Mouse (Mus musculus) embryo, embryonic 10.5 days (tissue): ENCODE measurements at regions not wholly inside any gene's neighbourhood (a gene's known extent, or its start where the extent isn't known, plus 50 kb on each side); places are given as distances from the start of the nearest gene placed in this dataset.
A peak's percentile ranks its signal among the peaks of the same experiment; 100 is the strongest.
"Not testable (repeated sequence)": the region's sequence is repeated elsewhere in the genome, so short reads cannot be mapped to it uniquely, and the experiment has no call there.

ENCODE experiments used
- DNase-seq: peaks from one replicate; pipeline ENCODE4 v3.0.0-alpha.2; 2015; ENCODE audit warnings: low spot score

GRCm38 (mm10) chr6:73676979-73677378 lies 207.5 kb upstream of the 4931417E11Rik start:
- DNase-seq, result no peak

GRCm38 (mm10) chr6:73669401-73669800 lies 199.9 kb upstream of the 4931417E11Rik start:
- peak; percentile 59 for DNase-seq

GRCm38 (mm10) chr6:73658988-73659387 lies 189.5 kb upstream of the 4931417E11Rik start:
- peak; percentile 5 for DNase-seq

- DNase-seq, result no peak
Observed at GRCm38 (mm10) chr6:73645378-73645777, 175.9 kb upstream of the 4931417E11Rik start.

GRCm38 (mm10) chr6:73644778-73645267 lies 175.4 kb upstream of the 4931417E11Rik start:
- DNase-seq, result peak; percentile 11

GRCm38 (mm10) chr6:73628600-73628999 lies 159.1 kb upstream of the 4931417E11Rik start:
- peak; percentile 15 for DNase-seq

GRCm38 (mm10) chr6:73626451-73626850 lies 157.0 kb upstream of the 4931417E11Rik start:
- DNase-seq, result no peak

- DNase-seq, result no peak
Observed at GRCm38 (mm10) chr6:73624211-73624610, 154.7 kb upstream of the 4931417E11Rik start.

- no peak for DNase-seq
Observed at GRCm38 (mm10) chr6:73621839-73622426, 152.5 kb upstream of the 4931417E11Rik start.

- DNase-seq, result no peak
Observed at GRCm38 (mm10) chr6:73612266-73612665, 142.8 kb upstream of the 4931417E11Rik start.

- DNase-seq, result peak; percentile 24
Observed at GRCm38 (mm10) chr6:73611839-73612238, 142.4 kb upstream of the 4931417E11Rik start.

GRCm38 (mm10) chr6:73610048-73610624 lies 140.7 kb upstream of the 4931417E11Rik start:
- DNase-seq, result no peak

GRCm38 (mm10) chr6:73587686-73588085 lies 118.2 kb upstream of the 4931417E11Rik start:
- DNase-seq, result no peak

GRCm38 (mm10) chr6:73576708-73577107 lies 107.2 kb upstream of the 4931417E11Rik start:
- DNase-seq, result no peak

GRCm38 (mm10) chr6:73560000-73560399 lies 90.5 kb upstream of the 4931417E11Rik start:
- no peak for DNase-seq

- no peak for DNase-seq
Observed at GRCm38 (mm10) chr6:73530559-73530958, 61.1 kb upstream of the 4931417E11Rik start.

GRCm38 (mm10) chr6:73530098-73530497 lies 60.6 kb upstream of the 4931417E11Rik start:
- DNase-seq, result no peak

GRCm38 (mm10) chr6:73523658-73524057 lies 54.2 kb upstream of the 4931417E11Rik start:
- peak; percentile 17 for DNase-seq

- not testable (repeated sequence) for DNase-seq
Observed at GRCm38 (mm10) chr6:73519894-73520293, 50.4 kb upstream of the 4931417E11Rik start.
